Mouse (Mus musculus) small intestine, adult 2 months (tissue): ENCODE results near the gene Cep162. TPM values are rescaled to one million over a fixed set of nuclear protein-coding genes. Genes with fewer than 3 reads are reported as not detected.

Source experiments
- H3K27ac ChIP-seq: fragments of 200-500 bp; 2 replicates; pipeline ENCODE4 v1.5.1; 2012; ENCODE audit warnings: low read depth, low read length, control low read depth, inconsistent platforms; ENCODE audit not compliant: insufficient read depth
- H3K27me3 ChIP-seq: fragments of 200-500 bp; 2 replicates; pipeline ENCODE4 v1.6.1; 2012; ENCODE audit warnings: mild to moderate bottlenecking, moderate library complexity, low read length, inconsistent platforms; ENCODE audit not compliant: control insufficient read depth, insufficient read depth
- H3K36me3 ChIP-seq: fragments of 200-500 bp; 2 replicates; pipeline ENCODE4 v1.6.1; 2012; ENCODE audit warnings: mild to moderate bottlenecking, low read length, control low read depth, inconsistent platforms; ENCODE audit not compliant: control insufficient read depth, insufficient read depth
- H3K4me1 ChIP-seq: fragments of 200-500 bp; 2 replicates; pipeline ENCODE4 v1.6.1; 2012; ENCODE audit warnings: low read length, inconsistent platforms, mixed read lengths; ENCODE audit not compliant: control insufficient read depth, insufficient read depth, insufficient read length
- H3K4me3 ChIP-seq: fragments of 200-500 bp; 2 replicates; pipeline ENCODE4 v1.5.1; 2012; ENCODE audit warnings: low read depth, mild to moderate bottlenecking, control low read depth, inconsistent platforms, low read length, moderate library complexity
- CTCF ChIP-seq: fragments of 200-500 bp; IDR thresholded peaks from 2 replicates; pipeline ENCODE4 v1.5.1; 2012; ENCODE audit warnings: low read depth, mild to moderate bottlenecking, control low read depth, inconsistent platforms, low read length, moderate library complexity, mixed read lengths; ENCODE audit not compliant: insufficient replicate concordance, insufficient read length; ENCODE audit errors: extremely low read depth
- POLR2A ChIP-seq: fragments of 200-500 bp; IDR thresholded peaks from 2 replicates; pipeline ENCODE4 v1.6.1; 2012; ENCODE audit warnings: low read depth, mild to moderate bottlenecking, control low read depth, inconsistent platforms, low read length, moderate library complexity
- WGBS: fragments of 180-500 bp; shearing (Covaris S2); methylation state at CpG from one replicate; pipeline ENCODE4 v1.1.7; 2018; 5-methylcytosine and 5-hydroxymethylcytosine counted together
- polyA plus RNA-seq: library from polyadenylated mRNA; depleted of rRNA; stranded (reverse); fragments of >200 nt; gene quantifications from 2 replicates; pipeline ENCODE4 v1.2.3, GENCODE M21; 2012; rRNA removed

Cep162 gene
- polyA plus RNA-seq: 0.28 and 0.77 TPM in 2 replicates

GRCm38 (mm10) chr9:87254903-87255695, at the start of gene Cep162:
Cep162 (minus strand) TSS chr9:87255536.
- Histone ChIP-seq H3K4me1 (no peaks in the 10 kb centered on the region), H3K36me3 (no peaks in the 10 kb centered on the region), H3K27ac (peak within 1 kb of the TSS; percentile 60; the same call in 1 of the 2 replicates), H3K4me3 (peak within 1 kb of the TSS; percentile 93), H3K27me3 (no peaks in the 10 kb centered on the region)
- TF ChIP-seq POLR2A (no peak; the same call in 1 of the 2 replicates), CTCF (no peak)
- WGBS: under 1% methylated on average over 41 of the region's 41 CpGs

- no peaks in the 10 kb centered on the region for H3K36me3 ChIP-seq
- no peaks in the 10 kb centered on the region for H3K27me3 ChIP-seq
- H3K4me1 ChIP-seq: no peaks in the 10 kb centered on the region
- no peak overlapping the region for H3K4me3 ChIP-seq
- TF ChIP-seq CTCF (no peak), POLR2A (no peak)
- H3K27ac ChIP-seq: no peak overlapping the region
Measured at GRCm38 (mm10) chr9:87303196-87303595, 47.9 kb upstream of the Cep162 start.

- 68% methylated on average over 12 of the region's 12 CpGs for WGBS
- H3K4me3 ChIP-seq: no peak overlapping the region
- H3K27me3 ChIP-seq: no peaks in the 10 kb centered on the region
- no peaks in the 10 kb centered on the region for H3K36me3 ChIP-seq
- no peak overlapping the region for H3K27ac ChIP-seq
- no peak for TF ChIP-seq CTCF
- no peak for TF ChIP-seq POLR2A
- H3K4me1 ChIP-seq: no peaks in the 10 kb centered on the region
Measured at GRCm38 (mm10) chr9:87298900-87299299, 43.6 kb upstream of the Cep162 start.

DNA sequence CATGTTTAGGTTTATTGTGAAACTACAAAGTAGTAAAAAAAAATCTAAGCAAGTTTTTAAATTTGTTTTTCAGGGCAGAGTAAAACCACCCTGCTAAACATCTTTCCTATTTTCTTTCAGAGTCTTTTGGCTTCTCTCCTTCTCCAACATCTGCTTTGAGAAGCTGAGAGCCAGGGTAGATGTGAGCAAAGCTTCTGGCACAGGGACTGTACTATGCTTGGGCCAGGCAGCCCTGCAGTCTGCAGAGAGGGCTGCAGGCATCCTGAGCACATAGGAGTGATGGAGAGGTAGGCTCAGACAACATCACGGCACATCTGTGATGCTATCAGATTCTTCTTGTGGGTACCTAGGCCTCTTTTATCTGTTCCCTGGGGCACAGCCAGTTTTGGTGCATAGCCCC, 42.2 kb upstream of the Cep162 start:
- Histone ChIP-seq H3K36me3 (no peaks in the 10 kb centered on the region), H3K27me3 (no peaks in the 10 kb centered on the region), H3K27ac (no peak overlapping the region), H3K4me1 (no peaks in the 10 kb centered on the region), H3K4me3 (no peak overlapping the region)
- WGBS: 79% methylated on average over 1 of the region's 1 CpGs
- no peak for TF ChIP-seq CTCF
- no peak for TF ChIP-seq POLR2A

DNA sequence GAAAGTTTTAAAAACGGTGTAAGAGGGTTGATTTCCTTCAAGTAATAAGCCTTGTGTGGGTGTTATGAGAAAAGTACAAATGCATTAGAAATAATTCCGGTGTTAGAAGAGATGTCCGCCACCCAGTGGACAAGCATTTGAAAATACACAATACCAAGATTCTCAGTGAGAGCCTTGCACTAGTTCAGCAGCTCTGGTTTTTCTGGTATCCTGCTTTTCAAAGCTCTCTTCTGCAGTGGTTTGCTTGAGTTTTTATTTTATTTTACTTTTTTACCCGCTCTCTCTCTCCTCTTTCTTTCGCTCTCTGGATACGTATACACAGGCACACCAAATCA, 327 bp upstream of the Cep162 start:
- no peak overlapping the region for H3K27ac ChIP-seq
- H3K4me3 ChIP-seq: peak overlapping the region; percentile 93
- TF ChIP-seq CTCF: peak; percentile 46; the same call in 1 of the 2 replicates
- TF ChIP-seq POLR2A: no peak
- no peaks in the 10 kb centered on the region for H3K36me3 ChIP-seq
- no peaks in the 10 kb centered on the region for H3K4me1 ChIP-seq
- whole genome bisulfite sequencing: 20% methylated on average over 6 of the region's 6 CpGs
- H3K27me3 ChIP-seq: no peaks in the 10 kb centered on the region

DNA sequence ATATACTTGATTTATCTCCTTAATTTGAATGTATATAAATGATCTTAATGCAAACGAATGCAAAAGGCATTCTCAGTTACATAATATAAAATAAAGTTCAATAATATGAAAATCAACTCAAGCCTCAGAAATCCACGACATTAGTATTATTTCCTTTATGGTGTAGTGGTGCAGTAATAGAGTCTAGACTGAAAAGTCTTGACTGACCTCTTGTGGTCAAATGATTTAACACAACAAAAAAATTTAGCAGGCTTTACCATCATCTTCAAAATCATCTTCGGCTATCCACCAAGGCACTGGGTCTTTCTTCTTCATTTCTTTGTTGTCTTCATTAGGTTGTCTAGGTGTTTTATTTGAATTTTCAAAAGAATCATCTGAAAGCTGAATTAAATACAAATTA, 7.2 kb downstream of the Cep162 start:
- no peaks in the 10 kb centered on the region for H3K27me3 ChIP-seq
- no peak for TF ChIP-seq CTCF
- no peak for TF ChIP-seq POLR2A
- H3K4me1 ChIP-seq: no peaks in the 10 kb centered on the region
- H3K36me3 ChIP-seq: peaks cover 18% of the 10 kb centered on the region
- no peak overlapping the region for H3K27ac ChIP-seq
- WGBS: 43% methylated on average over 3 of the region's 3 CpGs
- no peak overlapping the region for H3K4me3 ChIP-seq

DNA sequence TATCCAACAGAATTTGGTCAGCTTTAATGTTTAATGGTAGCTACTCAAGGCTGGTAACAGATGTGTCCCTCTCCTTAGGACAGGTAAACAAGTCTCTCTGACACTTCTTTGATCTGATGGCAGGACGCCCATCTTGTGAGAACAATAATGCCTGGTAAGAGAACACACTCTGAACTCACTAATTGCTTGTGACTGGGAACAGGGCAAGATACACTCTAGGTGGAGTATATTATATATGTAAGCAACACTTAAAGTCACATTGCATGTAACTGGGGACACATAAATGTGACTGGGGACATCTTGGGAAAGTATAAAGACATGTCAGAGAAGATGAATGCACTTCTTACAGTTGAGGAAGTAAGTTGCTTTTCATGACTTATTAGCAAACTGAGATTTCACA, 7.7 kb downstream of the Cep162 start:
- WGBS: 69% methylated on average over 1 of the region's 1 CpGs

More for the DNA sequence above, 7.7 kb downstream of the Cep162 start:
- no peak overlapping the region for H3K4me3 ChIP-seq
- H3K27ac ChIP-seq: no peak overlapping the region
- no peak for TF ChIP-seq POLR2A
- TF ChIP-seq CTCF: no peak
- no peaks in the 10 kb centered on the region for H3K27me3 ChIP-seq
- no peaks in the 10 kb centered on the region for H3K4me1 ChIP-seq
- peaks cover 20% of the 10 kb centered on the region for H3K36me3 ChIP-seq
